Mouse (Mus musculus): ENCODE data around the gene Zbtb46. TPM values are rescaled to one million over a fixed set of nuclear protein-coding genes. Genes with fewer than 3 reads are reported as not detected.

Zbtb46 gene
- polyA plus RNA-seq (2017; shearing (Covaris generic)): 0.42 TPM

DNA sequence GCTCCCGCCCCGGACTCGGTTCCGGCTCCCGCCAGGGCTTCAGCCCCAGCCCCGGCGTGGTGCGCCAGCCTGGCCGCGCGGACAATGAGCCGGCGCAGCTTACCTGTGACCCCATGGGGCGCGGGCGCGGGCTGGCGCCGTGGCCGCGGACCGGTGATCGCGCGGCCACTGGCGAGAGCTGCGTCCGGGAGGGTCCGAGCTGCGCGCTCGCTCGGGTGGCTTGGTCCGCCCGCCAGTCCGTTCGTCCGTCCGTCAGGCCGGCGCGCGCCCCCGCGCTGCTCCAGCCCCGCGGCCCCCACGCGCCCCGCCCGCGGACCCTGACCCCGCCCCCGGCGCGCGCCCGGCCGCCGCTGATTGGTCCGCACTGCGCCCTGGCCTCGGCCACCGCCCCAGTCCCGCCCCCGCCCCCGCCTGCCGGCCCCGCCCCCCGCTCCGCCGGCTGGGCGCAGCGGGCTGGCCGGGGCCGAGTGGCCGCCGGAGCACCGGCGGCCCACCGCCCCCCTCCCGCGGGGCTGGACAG lies at the start of gene Zbtb46:
Gene Zbtb46 (minus strand): TSS at position 274 of the 520 bp plus-strand sequence.

DNA sequence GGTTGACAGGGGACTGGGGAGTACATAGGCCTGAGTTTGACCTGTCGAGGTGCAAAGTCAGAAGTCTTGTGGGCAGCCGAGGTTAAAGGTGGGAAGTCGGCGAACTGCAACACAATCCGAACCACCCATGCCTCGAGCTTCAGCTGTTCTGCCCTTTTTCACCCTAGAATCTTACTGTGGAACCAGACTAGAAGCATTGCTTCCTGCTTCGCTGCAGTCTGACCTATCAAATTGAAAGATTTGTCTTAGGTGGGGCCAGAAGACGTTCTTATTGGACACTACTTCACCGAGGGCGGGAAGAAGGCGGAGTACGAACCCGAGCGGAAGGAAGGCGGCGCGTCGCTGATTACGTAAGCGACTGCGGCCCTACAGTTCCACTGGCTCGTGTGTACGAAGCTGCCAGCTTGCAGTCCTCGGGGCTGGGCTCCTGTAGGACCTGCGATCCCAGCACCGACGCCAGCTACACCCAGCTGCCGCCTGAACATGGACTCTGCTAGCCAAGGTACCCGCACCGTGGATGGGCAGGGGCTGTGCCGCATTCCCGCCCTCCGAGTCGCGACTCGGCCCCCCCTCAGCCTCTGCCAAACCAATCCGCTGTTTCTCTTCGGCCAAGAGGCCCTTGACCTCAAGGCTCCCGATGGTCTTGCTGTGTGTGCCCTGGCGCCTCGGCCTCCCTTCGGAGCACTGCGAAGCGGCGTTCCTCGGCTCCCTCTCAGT lies 37.8 kb upstream of the Zbtb46 start, which contains the start of gene Tpd52l2:
Gene Tpd52l2 (plus strand): TSS at position 312 of the 717 bp plus-strand sequence.

DNA sequence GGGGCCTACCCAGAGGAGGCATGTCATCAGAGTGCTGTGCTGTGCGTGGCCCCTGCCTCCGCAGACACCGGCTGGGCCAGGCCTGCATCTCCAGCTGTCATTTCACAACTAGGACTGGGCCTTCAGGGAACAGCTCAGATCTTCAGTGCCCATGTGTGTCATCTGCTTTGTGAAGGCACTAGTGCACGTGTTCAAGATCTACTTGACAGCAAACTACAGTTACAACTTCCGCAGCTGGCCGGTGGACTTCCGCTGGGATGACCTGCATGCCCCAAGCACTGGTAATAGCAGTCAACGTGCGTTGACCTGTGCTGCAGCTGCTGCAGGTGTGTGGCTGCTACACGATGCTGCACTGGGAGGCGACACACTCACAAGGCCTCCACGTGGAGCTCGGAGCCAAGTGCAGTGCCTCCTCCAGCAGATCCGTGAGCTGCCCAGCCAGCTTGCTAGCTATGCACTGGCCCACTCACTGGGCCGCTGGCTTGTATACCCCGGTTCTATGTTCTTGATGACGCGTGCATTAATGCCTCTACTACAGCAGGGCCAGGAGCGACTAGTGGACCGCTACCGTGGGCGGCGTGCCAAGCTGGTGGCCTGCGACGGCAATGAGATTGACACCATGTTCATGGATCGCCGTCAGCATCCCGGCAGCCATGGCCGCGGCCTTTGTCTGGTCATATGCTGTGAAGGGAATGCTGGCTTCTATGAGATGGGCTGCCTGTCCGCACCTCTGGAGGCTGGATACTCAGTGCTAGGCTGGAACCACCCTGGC lies 34.1 kb upstream of the Zbtb46 start, which contains the start of gene Abhd16b:
Gene Abhd16b (plus strand): TSS at position 51 of the 772 bp plus-strand sequence.

DNA sequence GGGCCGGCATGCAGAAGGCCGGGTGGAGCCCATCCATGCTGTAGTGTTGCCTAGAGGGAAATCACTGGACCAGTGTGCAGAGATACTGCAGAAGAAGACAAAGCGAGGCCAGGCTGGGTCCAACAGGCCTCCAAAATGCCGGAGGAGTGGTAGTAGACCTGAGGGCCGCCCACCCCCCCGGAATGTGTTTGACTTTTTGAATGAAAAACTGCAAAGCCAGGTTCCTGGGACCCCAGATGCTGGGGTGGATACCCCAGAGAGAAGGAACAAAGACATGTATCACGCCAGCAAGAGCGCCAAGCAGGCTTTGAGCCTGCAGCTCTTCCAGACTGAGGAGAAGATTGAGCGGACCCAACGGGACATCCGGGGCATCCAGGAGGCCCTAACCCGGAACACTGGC lies 79.4 kb downstream of the Zbtb46 start, which contains the start of gene Lime1:
Gene Lime1 (plus strand): TSS at position 301 of the 400 bp plus-strand sequence.

DNA sequence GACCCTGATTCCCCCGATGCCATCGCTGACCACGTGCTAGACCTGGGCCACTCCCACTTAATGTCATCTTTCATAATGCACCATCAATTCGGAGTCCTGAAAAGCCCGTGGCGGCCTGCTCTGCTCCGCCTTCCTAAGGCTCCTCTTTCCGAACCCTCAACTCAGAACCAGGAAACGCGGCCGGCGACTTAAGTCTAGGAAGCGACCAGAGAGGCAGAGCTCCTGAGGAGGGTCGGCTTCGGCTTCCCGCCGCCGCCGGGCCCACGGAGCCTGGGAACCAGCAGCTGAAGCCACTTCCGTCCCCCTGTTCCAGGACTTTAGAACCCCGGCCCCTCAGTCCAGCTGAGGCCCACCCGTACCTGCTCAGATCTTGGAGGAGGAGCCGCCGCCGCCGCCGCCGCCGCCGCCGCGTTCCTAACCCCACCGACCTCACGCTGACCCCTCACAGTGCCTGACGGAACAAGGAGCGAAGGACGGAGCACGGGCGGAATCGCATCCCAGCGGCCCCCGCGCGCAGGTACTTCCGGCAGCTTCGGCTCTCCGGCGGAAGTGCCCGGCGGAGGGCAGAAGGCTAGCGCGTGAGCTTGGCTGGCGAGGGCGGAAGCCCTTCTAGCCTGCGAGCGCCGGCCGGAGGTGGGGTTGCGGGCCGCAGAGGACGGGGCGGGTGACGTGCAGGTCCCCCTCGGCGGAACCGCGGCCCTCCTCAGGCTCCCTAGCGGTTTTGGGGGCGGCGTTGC lies 94.2 kb downstream of the Zbtb46 start, which contains the start of the genes Zgpat and Arfrp1:
Gene Zgpat (plus strand): TSS at position 69 of the 737 bp plus-strand sequence.
Gene Arfrp1 (minus strand): TSS at position 545 of the 737 bp plus-strand sequence.

Other genes with a start within 250 kb of the Zbtb46 start
- 0.49 TPM for gene Srms, start 246.2 kb downstream of the Zbtb46 start, polyA plus RNA-seq (2017; shearing (Covaris generic))
- not detected for gene Fndc11, start 239.4 kb downstream of the Zbtb46 start, polyA plus RNA-seq (2017; shearing (Covaris generic))
- gene Helz2, start 217.4 kb downstream of the Zbtb46 start, polyA plus RNA-seq (2017; shearing (Covaris generic)): 18.9 TPM
- 35.9 TPM for gene Gmeb2, start 171.4 kb downstream of the Zbtb46 start, polyA plus RNA-seq (2017; shearing (Covaris generic))
- not detected for gene Stmn3, start 144.9 kb downstream of the Zbtb46 start, polyA plus RNA-seq (2017; shearing (Covaris generic))
- gene Rtel1, start 139.7 kb downstream of the Zbtb46 start, polyA plus RNA-seq (2017; shearing (Covaris generic)): 89.7 TPM
- gene Zgpat, start 94.5 kb downstream of the Zbtb46 start, polyA plus RNA-seq (2017; shearing (Covaris generic)): 109 TPM
- 133 TPM for gene Arfrp1, start 94.0 kb downstream of the Zbtb46 start, polyA plus RNA-seq (2017; shearing (Covaris generic))
- gene Lime1, start 79.3 kb downstream of the Zbtb46 start, polyA plus RNA-seq (2017; shearing (Covaris generic)): 242 TPM
- not detected for gene Abhd16b, start 33.8 kb upstream of the Zbtb46 start, polyA plus RNA-seq (2017; shearing (Covaris generic))
- 86.9 TPM for gene Tpd52l2, start 37.7 kb upstream of the Zbtb46 start, polyA plus RNA-seq (2017; shearing (Covaris generic))
- 167 TPM for gene Dnajc5, start 61.1 kb upstream of the Zbtb46 start, polyA plus RNA-seq (2017; shearing (Covaris generic))
- gene Uckl1, start 125.5 kb upstream of the Zbtb46 start, polyA plus RNA-seq (2017; shearing (Covaris generic)): 130 TPM
- gene Prpf6, start 132.4 kb upstream of the Zbtb46 start, polyA plus RNA-seq (2017; shearing (Covaris generic)): 90.9 TPM
- gene Zfp512b, start 133.4 kb upstream of the Zbtb46 start, polyA plus RNA-seq (2017; shearing (Covaris generic)): 33.9 TPM
- gene Samd10, start 139.8 kb upstream of the Zbtb46 start, polyA plus RNA-seq (2017; shearing (Covaris generic)): 9.2 TPM
- not detected for gene Gm29797, start 197.6 kb upstream of the Zbtb46 start, polyA plus RNA-seq (2017; shearing (Covaris generic))
- not detected for gene Sox18, start 212.2 kb upstream of the Zbtb46 start, polyA plus RNA-seq (2017; shearing (Covaris generic))
- gene Tcea2, start 220.9 kb upstream of the Zbtb46 start, polyA plus RNA-seq (2017; shearing (Covaris generic)): 21.1 TPM
- 142 TPM for gene Rgs19, start 234.6 kb upstream of the Zbtb46 start, polyA plus RNA-seq (2017; shearing (Covaris generic))
- not detected for gene Lkaaear1, start 239.0 kb upstream of the Zbtb46 start, polyA plus RNA-seq (2017; shearing (Covaris generic))

All from naive thymus-derived CD4-positive, alpha-beta T cell, adult 5 months (primary cell).